Mouse (Mus musculus): Measurements from ENCODE around the gene Stam. TPM values are rescaled to one million over a fixed set of nuclear protein-coding genes. Genes with fewer than 3 reads are reported as not detected.
"Not testable (repeated sequence)": the region's sequence is repeated elsewhere in the genome, so short reads cannot be mapped to it uniquely, and the experiment has no call there.

The Stam gene
- total RNA-seq, 2 experiments from 2014 or later: 35.9 to 45.9 TPM

DNA sequence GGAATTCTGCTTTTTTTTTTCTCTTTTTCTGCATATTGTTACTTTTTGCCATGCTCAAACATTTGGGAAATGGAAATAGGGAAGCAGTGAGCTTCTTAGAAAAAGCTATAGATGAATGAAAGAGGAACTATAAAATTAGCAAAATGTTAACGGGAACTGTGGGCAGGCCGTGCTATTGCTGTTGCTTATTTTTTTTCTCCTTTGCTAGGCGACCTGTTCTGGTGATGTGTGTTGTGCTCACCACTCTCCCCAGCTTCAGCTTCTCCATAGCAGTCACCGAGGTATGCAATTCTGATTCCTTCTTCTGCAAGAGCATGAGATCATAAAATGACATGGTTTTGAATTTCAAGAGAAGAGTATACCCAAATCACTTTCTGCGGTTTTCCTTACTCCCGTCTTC, 118.1 kb downstream of the Stam start:
- no peak for DNase-seq

DNA sequence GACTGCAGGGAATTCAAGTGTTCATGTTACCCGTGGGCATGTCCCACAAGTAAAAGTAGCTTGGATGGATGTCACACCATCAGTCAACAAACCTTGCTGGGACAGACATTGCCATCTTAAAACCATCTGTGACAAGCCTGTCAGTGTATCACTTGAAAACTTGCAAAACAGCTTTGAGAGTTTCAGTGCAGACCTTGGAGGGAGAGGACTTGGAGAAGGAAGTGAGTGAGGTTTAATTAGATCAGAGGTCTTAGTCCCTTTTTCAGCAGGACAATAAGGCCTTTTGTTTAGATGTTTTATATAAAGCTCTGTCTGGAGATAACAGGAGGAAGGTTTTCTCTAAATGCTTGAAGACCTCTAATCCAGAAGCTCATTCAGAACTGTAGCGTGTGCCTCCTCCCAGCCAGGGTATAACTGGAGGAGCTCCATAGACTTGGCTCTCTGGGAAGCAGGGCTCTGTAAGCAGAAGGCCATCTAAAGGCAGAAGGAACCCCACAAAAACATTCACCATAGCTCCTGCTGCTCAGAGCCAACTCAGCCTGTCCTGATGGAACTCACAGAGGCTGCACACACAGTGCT, 124.5 kb downstream of the Stam start:
- DNase-seq: not testable (repeated sequence)

Other genes with a start within 250 kb of the Stam start
- 100 to 1,000 TPM; 327 to 343 TPM for gene Hacd1, start 18.0 kb upstream of the Stam start, total RNA-seq (2021)
- under 1 TPM; 0.31 to 0.59 TPM for gene Tmem236, start 100.4 kb downstream of the Stam start, total RNA-seq (2021)
- gene Mrc1, start 155.3 kb downstream of the Stam start, total RNA-seq (2021): 10 to 100 TPM; 34.4 to 36.6 TPM

Measured in gastrocnemius, postnatal 10 days (tissue).